Mouse (Mus musculus): ENCODE measurements around the gene Olfr126.

DNA sequence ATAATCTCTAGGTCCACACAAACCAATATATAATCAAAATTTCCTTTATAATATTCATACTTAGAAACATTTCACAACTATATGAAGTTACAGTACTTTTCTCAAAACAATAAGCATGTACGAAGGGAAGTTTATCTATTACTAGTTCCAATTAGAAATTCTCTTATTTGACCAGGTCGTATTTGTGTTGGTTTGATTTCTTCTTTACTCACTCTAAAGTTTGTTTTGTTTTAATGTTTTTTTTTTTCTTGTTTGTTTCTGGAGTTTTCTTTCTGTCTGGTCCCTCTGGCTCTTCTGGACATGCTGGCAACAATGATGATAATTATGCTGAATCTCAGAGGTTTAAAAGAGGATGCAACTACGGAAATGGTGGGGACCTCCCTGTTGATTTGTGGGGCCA lies 47.7 kb upstream of the Olfr126 start, which contains the start of gene Olfr124:
- TF ChIP-seq CTCF (IDR thresholded peaks at IDR 0.05; ENCODE audit: borderline replicate concordance, insufficient read depth, low read depth, low read length) (no peak), POLR2A (IDR thresholded peaks at IDR 0.05; ENCODE audit: borderline replicate concordance, insufficient read depth, low read length) (no peak)

Measured in cerebellum, adult 2 months (tissue).